In genomic region chr2:25365091-25365761, GRCm38 (mm10) we compare ENCODE assay signal across 8 mouse cellular contexts. TPM values are rescaled to one million over a fixed set of nuclear protein-coding genes. Genes with fewer than 3 reads are reported as not detected.
A peak's percentile ranks its signal among the peaks of the same experiment; 100 is the strongest.
DNase-seq lines count a peak whose midpoint lies in the region; ATAC-seq and TF ChIP-seq lines count a peak whose summit lies in the region.

Uap1l1 (minus strand) TSS chr2:25365682.

- WGBS in hindbrain, embryonic 14.5 days = under 1% methylated on average over 54 of the region's 54 CpGs

- peak within 1 kb of the TSS; percentile 99 for H3K4me2 ChIP-seq in hindbrain, embryonic 14.5 days (replicated peaks)

- H3K9ac ChIP-seq in MEL (ENCODE audit: control insufficient read depth, low read depth, low read length, poor library complexity, severe bottlenecking) = peak within 1 kb of the TSS; percentile 68
- H3K9ac ChIP-seq in hindbrain, embryonic 14.5 days = peak within 1 kb of the TSS; percentile 72

- ATAC-seq in hindbrain, embryonic 14.5 days (ENCODE audit: low FRiP score) = peak; percentile 69

- no peak for TF ChIP-seq EP300 in MEL (IDR thresholded peaks at IDR 0.05; ENCODE audit: low read depth in 1 of 2, low read length in 2 of 2)

- peak within 1 kb of the TSS; percentile 76 to 91 for H3K4me3 ChIP-seq in MEL (ENCODE audit: control insufficient read depth in 1 of 2, insufficient read depth in 1 of 2, low read depth in 2 of 2, low read length in 2 of 2)
- peak within 1 kb of the TSS; percentile 55 for H3K4me3 ChIP-seq in hindbrain, embryonic 14.5 days (replicated peaks; ENCODE audit: low read length)

- peak; percentile 55 to 73; a peak in 3 of 4 replicates for TF ChIP-seq POLR2A in MEL (IDR thresholded peaks at IDR 0.05; ENCODE audit: control insufficient read depth in 1 of 2, insufficient read depth in 1 of 2, low read depth in 1 of 2, low read length in 2 of 2, poor library complexity in 1 of 2)

- H3K27me3 ChIP-seq in MEL (ENCODE audit: control insufficient read depth in 1 of 2, insufficient read depth in 2 of 2, low read length in 2 of 2) = no peaks in the 10 kb centered on the region
- peaks cover 33% of the 10 kb centered on the region for H3K27me3 ChIP-seq in hindbrain, embryonic 14.5 days (ENCODE audit: control insufficient read depth, insufficient read depth, low read length)

- DNase-seq in MEL (ENCODE audit: low read depth, low spot score) = peak; percentile 66
- peak; percentile 54 for DNase-seq in cerebellum, adult 9-10 months
- peak; percentile 80 for DNase-seq in gastrocnemius, adult 18-20 months (ENCODE audit: low spot score)
- DNase-seq in hindbrain, embryonic 14.5 days (ENCODE audit: low spot score) = peak; percentile 51
- peak; percentile 50 for DNase-seq in left cerebral cortex, adult 11 months (ENCODE audit: low spot score)
- peak; percentile 85 to 91 for DNase-seq in lung, postnatal 4 days
- DNase-seq in retina, embryonic 14.5 days (ENCODE audit: low spot score) = peak; percentile 70
- DNase-seq in thymus, postnatal 36 days = peak; percentile 54 to 67

- H3K27ac ChIP-seq in MEL (ENCODE audit: control insufficient read depth, low read depth, low read length) = 0 out of 2 replicates have a peak within 1 kb of the TSS, but pooled peaks have one; percentile 19
- H3K27ac ChIP-seq in hindbrain, embryonic 14.5 days = no peak within 1 kb of the TSS

- peaks cover 5 to 13% of the 10 kb centered on the region in 2 experiments for H3K4me1 ChIP-seq in MEL (ENCODE audit: control insufficient read depth in 1 of 2, insufficient read depth in 2 of 2, low read length in 2 of 2)
- H3K4me1 ChIP-seq in hindbrain, embryonic 14.5 days (replicated peaks; ENCODE audit: control insufficient read depth, insufficient read depth, low read length) = 0 out of 2 replicates have a peak, but pooled peaks cover 11% of the 10 kb centered on the region

- H3K79me2 ChIP-seq in MEL (ENCODE audit: control insufficient read depth, insufficient read depth, low read length, poor library complexity) = no peaks in the 10 kb centered on the region

- peaks cover 0 to 3% of the 10 kb centered on the region in 2 experiments; a peak in 2 of 4 replicates for H3K36me3 ChIP-seq in MEL (ENCODE audit: control insufficient read depth in 1 of 2, insufficient read depth in 2 of 2, low read length in 2 of 2)
- H3K36me3 ChIP-seq in hindbrain, embryonic 14.5 days (replicated peaks; ENCODE audit: control insufficient read depth, insufficient read depth) = no peaks in the 10 kb centered on the region

- no peak for TF ChIP-seq RAD21 in MEL (IDR thresholded peaks at IDR 0.05; ENCODE audit: low read depth, low read length)

- H3K9me3 ChIP-seq in MEL (replicated peaks; ENCODE audit: insufficient read depth, low read length) = no peaks in the 10 kb centered on the region
- no peaks in the 10 kb centered on the region for H3K9me3 ChIP-seq in hindbrain, embryonic 14.5 days (ENCODE audit: control insufficient read depth, low read length)

- TF ChIP-seq CTCF in MEL (IDR thresholded peaks at IDR 0.05 in 2 of 3, conservative IDR thresholded peaks at IDR 0.05 in 1 of 3; ENCODE audit: control insufficient read depth in 1 of 3, insufficient read depth in 1 of 3, low read depth in 2 of 3, low read length in 3 of 3, poor library complexity in 1 of 3, severe bottlenecking in 1 of 3) = no peak

TF ChIP-seq in MEL, 35 proteins besides CTCF, POLR2A, EP300 and RAD21:
- no peak for TF ChIP-seq RCOR1 (IDR thresholded peaks at IDR 0.05; ENCODE audit: low read depth, low read length)
- TF ChIP-seq ZMIZ1 (IDR thresholded peaks at IDR 0.05; ENCODE audit: low read depth, low read length) = no peak
- no peak for TF ChIP-seq MEF2A (IDR thresholded peaks at IDR 0.05; ENCODE audit: extremely low read depth, insufficient replicate concordance, low read depth, low read length, poor library complexity, severe bottlenecking)
- no peak for TF ChIP-seq E2F4 (IDR thresholded peaks at IDR 0.05; ENCODE audit: borderline replicate concordance, low read depth, low read length)
- TF ChIP-seq TAL1 (IDR thresholded peaks at IDR 0.05; ENCODE audit: low read length) = 0 out of 2 replicates have a peak, but pooled peaks have one; percentile 6
- TF ChIP-seq POLR2AphosphoS5 (IDR thresholded peaks at IDR 0.05; ENCODE audit: borderline replicate concordance, low read depth, low read length) = no peak
- no peak for TF ChIP-seq ZC3H11A (IDR thresholded peaks at IDR 0.05; ENCODE audit: low read depth, low read length)
- TF ChIP-seq NRF1 (IDR thresholded peaks at IDR 0.05; ENCODE audit: insufficient read depth, low read depth, low read length, poor library complexity, severe bottlenecking) = no peak
- no peak for TF ChIP-seq CHD1 (IDR thresholded peaks at IDR 0.05; ENCODE audit: low read depth, low read length)
- TF ChIP-seq KAT2A (conservative IDR thresholded peaks at IDR 0.05; ENCODE audit: low read depth, low read length) = no peak
- TF ChIP-seq CHD2 (IDR thresholded peaks at IDR 0.05; ENCODE audit: low read length) = no peak
- TF ChIP-seq SMC3 (IDR thresholded peaks at IDR 0.05; ENCODE audit: low read depth, low read length) = no peak
- no peak for TF ChIP-seq ZKSCAN1 (IDR thresholded peaks at IDR 0.05; ENCODE audit: low read depth, low read length)
- peak; percentile 45; the same call in 1 of the 2 replicates for TF ChIP-seq MAX (IDR thresholded peaks at IDR 0.05; ENCODE audit: low read length)
- no peak for TF ChIP-seq TBP (IDR thresholded peaks at IDR 0.05; ENCODE audit: low read depth, low read length)
- no peak; the same call in 1 of the 2 replicates for TF ChIP-seq TCF12 (IDR thresholded peaks at IDR 0.05; ENCODE audit: low read depth, low read length)
- no peak for TF ChIP-seq MYC (IDR thresholded peaks at IDR 0.05; ENCODE audit: low read depth, low read length)
- 0 out of 2 replicates have a peak, but pooled peaks have one; percentile 10 for TF ChIP-seq ETS1 (IDR thresholded peaks at IDR 0.05; ENCODE audit: low read depth, low read length)
- no peak for TF ChIP-seq GATA1 (IDR thresholded peaks at IDR 0.05; ENCODE audit: low read depth, low read length)
- TF ChIP-seq MAZ (IDR thresholded peaks at IDR 0.05; ENCODE audit: low read depth, low read length) = no peak
- no peak for TF ChIP-seq ZNF384 (IDR thresholded peaks at IDR 0.05; ENCODE audit: low read depth, low read length)
- TF ChIP-seq JUND (IDR thresholded peaks at IDR 0.05; ENCODE audit: low read depth, low read length) = no peak
- peak; percentile 78 for TF ChIP-seq USF1 (IDR thresholded peaks at IDR 0.05; ENCODE audit: low read depth, low read length)
- no peak for TF ChIP-seq POLR2AphosphoS2 (IDR thresholded peaks at IDR 0.05; ENCODE audit: low read length)
- TF ChIP-seq MXI1 (IDR thresholded peaks at IDR 0.05; ENCODE audit: low read depth, low read length) = peak; percentile 44; the same call in 1 of the 2 replicates
- TF ChIP-seq MYB (IDR thresholded peaks at IDR 0.05; ENCODE audit: low read depth, low read length) = no peak
- no peak for TF ChIP-seq ELF1 (IDR thresholded peaks at IDR 0.05; ENCODE audit: low read depth, low read length)
- TF ChIP-seq BHLHE40 (IDR thresholded peaks at IDR 0.05; ENCODE audit: borderline replicate concordance, low read depth, low read length) = peak; percentile 89
- TF ChIP-seq USF2 (IDR thresholded peaks at IDR 0.05; ENCODE audit: borderline replicate concordance in 1 of 2, insufficient read depth in 1 of 2, low read depth in 1 of 2, low read length in 2 of 2) = 0 out of 4 replicates have a peak, but pooled peaks of 1 of the 2 experiments have one; percentile 39
- TF ChIP-seq UBTF (IDR thresholded peaks at IDR 0.05; ENCODE audit: borderline replicate concordance, insufficient read depth, low read depth, low read length) = no peak
- TF ChIP-seq MAFK (IDR thresholded peaks at IDR 0.05; ENCODE audit: borderline replicate concordance, low read depth, low read length) = no peak
- TF ChIP-seq GABPA (IDR thresholded peaks at IDR 0.05; ENCODE audit: low read depth, low read length) = no peak
- TF ChIP-seq NELFE (IDR thresholded peaks at IDR 0.05; ENCODE audit: low read depth, low read length) = peak; percentile 56
- no peak for TF ChIP-seq SIN3A (IDR thresholded peaks at IDR 0.05; ENCODE audit: low read length)
- TF ChIP-seq HCFC1 (IDR thresholded peaks at IDR 0.05; ENCODE audit: low read depth, low read length) = 0 out of 2 replicates have a peak, but pooled peaks have one; percentile 19
TF ChIP-seq in MEL: peak in this region for 9.

RNA-seq across cellular contexts. Expression of gene Uap1l1, which starts in this region (rescaled TPM):
- 3.6 and 4.7 TPM in 2 replicates for total RNA-seq in MEL (2012; rRNA removed)
- polyA plus RNA-seq in MEL (2012; ENCODE audit: insufficient read depth in 1 of 2, insufficient read length in 2 of 2, low read depth in 1 of 2, low replicate concordance in 2 of 2, missing spikeins in 1 of 2) = 10 to 100 TPM in 1 of 2 experiments, not detected in 1; 12.6 TPM
- 1 to 10 TPM; 3.8 to 5.7 TPM for total RNA-seq in gastrocnemius, adult 18-20 months (2021)
- 6.3 and 6.8 TPM in 2 replicates for polyA plus RNA-seq in hindbrain, embryonic 14.5 days (2014; fragmentation: Nextera tagmentation; extraction: Ambion mirVana)
